Mouse (Mus musculus): Measurements from ENCODE around the gene Ticrr. TPM values are rescaled to one million over a fixed set of nuclear protein-coding genes. Genes with fewer than 3 reads are reported as not detected.
A peak's percentile ranks its signal among the peaks of the same experiment; 100 is the strongest.

Ticrr gene
- total and polyA plus RNA-seq, 3 experiments: 10.6 to 55.6 (median 23.8) TPM

DNA sequence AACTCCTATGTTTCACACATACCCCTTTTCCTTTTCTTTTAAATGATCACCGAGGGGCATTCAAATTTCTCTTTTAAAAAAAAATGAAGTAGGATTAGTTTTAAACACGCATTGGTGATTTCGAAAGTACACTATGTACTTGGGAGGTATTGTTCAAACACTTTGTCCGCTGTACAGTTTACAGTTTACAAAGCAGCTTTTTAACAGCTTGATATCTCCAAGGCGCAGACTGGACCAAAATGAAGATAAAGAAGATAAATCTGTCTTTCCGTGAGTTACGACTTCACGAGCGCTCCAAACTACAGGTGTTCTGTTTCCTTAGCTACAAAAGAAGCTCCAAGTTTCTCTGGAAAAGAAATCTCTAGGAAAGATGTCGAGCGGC is 82.3 kb downstream of the Ticrr start:
- Histone ChIP-seq H3K27me3 (ENCODE audit: control insufficient read depth in 1 of 2, insufficient read depth in 2 of 2, low read length in 2 of 2) (no peaks in the 10 kb centered on the region), H3K9ac (ENCODE audit: control insufficient read depth, low read depth, low read length, poor library complexity, severe bottlenecking) (peak overlapping the region; percentile 75), H3K9me3 (replicated peaks; ENCODE audit: insufficient read depth, low read length) (no peaks in the 10 kb centered on the region), H3K36me3 (ENCODE audit: control insufficient read depth in 1 of 2, insufficient read depth in 2 of 2, low read length in 2 of 2) (peaks cover 0 to 16% of the 10 kb centered on the region in 2 experiments; a peak in 2 of 4 replicates), H3K27ac (ENCODE audit: control insufficient read depth, low read depth, low read length) (peak overlapping the region; percentile 42), H3K79me2 (ENCODE audit: control insufficient read depth, insufficient read depth, low read length, poor library complexity) (peaks cover 4% of the 10 kb centered on the region; the same call in 1 of the 2 replicates), H3K4me1 (ENCODE audit: control insufficient read depth in 1 of 2, insufficient read depth in 2 of 2, low read length in 2 of 2) (peaks cover 0 to 22% of the 10 kb centered on the region in 2 experiments; a peak in 3 of 4 replicates), H3K4me3 (ENCODE audit: control insufficient read depth in 1 of 2, insufficient read depth in 1 of 2, low read depth in 2 of 2, low read length in 2 of 2) (peak overlapping the region; percentile 66 to 81)
- peak; percentile 53 for DNase-seq (ENCODE audit: low read depth, low spot score)
- TF ChIP-seq NELFE (IDR thresholded peaks at IDR 0.05; ENCODE audit: low read depth, low read length): no peak
- TF ChIP-seq RAD21 (IDR thresholded peaks at IDR 0.05; ENCODE audit: low read depth, low read length): no peak
- TF ChIP-seq ZKSCAN1 (IDR thresholded peaks at IDR 0.05; ENCODE audit: low read depth, low read length): no peak
- no peak for TF ChIP-seq UBTF (IDR thresholded peaks at IDR 0.05; ENCODE audit: borderline replicate concordance, insufficient read depth, low read depth, low read length)
- TF ChIP-seq CHD2 (IDR thresholded peaks at IDR 0.05; ENCODE audit: low read length): no peak
- no peak for TF ChIP-seq GABPA (IDR thresholded peaks at IDR 0.05; ENCODE audit: low read depth, low read length)
- TF ChIP-seq CTCF (IDR thresholded peaks at IDR 0.05 in 2 of 3, conservative IDR thresholded peaks at IDR 0.05 in 1 of 3; ENCODE audit: control insufficient read depth in 1 of 3, insufficient read depth in 1 of 3, low read depth in 2 of 3, low read length in 3 of 3, poor library complexity in 1 of 3, severe bottlenecking in 1 of 3): no peak
- TF ChIP-seq USF1 (IDR thresholded peaks at IDR 0.05; ENCODE audit: low read depth, low read length): no peak
- no peak for TF ChIP-seq E2F4 (IDR thresholded peaks at IDR 0.05; ENCODE audit: borderline replicate concordance, low read depth, low read length)
- TF ChIP-seq NRF1 (IDR thresholded peaks at IDR 0.05; ENCODE audit: insufficient read depth, low read depth, low read length, poor library complexity, severe bottlenecking): no peak
- TF ChIP-seq POLR2AphosphoS5 (IDR thresholded peaks at IDR 0.05; ENCODE audit: borderline replicate concordance, low read depth, low read length): no peak
- TF ChIP-seq JUND (IDR thresholded peaks at IDR 0.05; ENCODE audit: low read depth, low read length): no peak
- no peak for TF ChIP-seq MYC (IDR thresholded peaks at IDR 0.05; ENCODE audit: low read depth, low read length)
- TF ChIP-seq GATA1 (IDR thresholded peaks at IDR 0.05; ENCODE audit: low read depth, low read length): peak; percentile 89
- TF ChIP-seq MEF2A (IDR thresholded peaks at IDR 0.05; ENCODE audit: extremely low read depth, insufficient replicate concordance, low read depth, low read length, poor library complexity, severe bottlenecking): no peak
- no peak for TF ChIP-seq ZNF384 (IDR thresholded peaks at IDR 0.05; ENCODE audit: low read depth, low read length)
- no peak for TF ChIP-seq KAT2A (conservative IDR thresholded peaks at IDR 0.05; ENCODE audit: low read depth, low read length)
- 0 out of 2 replicates have a peak, but pooled peaks have one; percentile 46 for TF ChIP-seq RCOR1 (IDR thresholded peaks at IDR 0.05; ENCODE audit: low read depth, low read length)
- TF ChIP-seq ZMIZ1 (IDR thresholded peaks at IDR 0.05; ENCODE audit: low read depth, low read length): no peak
- TF ChIP-seq MAFK (IDR thresholded peaks at IDR 0.05; ENCODE audit: borderline replicate concordance, low read depth, low read length): no peak
- no peak for TF ChIP-seq ELF1 (IDR thresholded peaks at IDR 0.05; ENCODE audit: low read depth, low read length)
- TF ChIP-seq HCFC1 (IDR thresholded peaks at IDR 0.05; ENCODE audit: low read depth, low read length): no peak
- no peak for TF ChIP-seq MAZ (IDR thresholded peaks at IDR 0.05; ENCODE audit: low read depth, low read length)
- TF ChIP-seq CHD1 (IDR thresholded peaks at IDR 0.05; ENCODE audit: low read depth, low read length): no peak
- TF ChIP-seq BHLHE40 (IDR thresholded peaks at IDR 0.05; ENCODE audit: borderline replicate concordance, low read depth, low read length): no peak
- TF ChIP-seq SMC3 (IDR thresholded peaks at IDR 0.05; ENCODE audit: low read depth, low read length): no peak
- no peak for TF ChIP-seq USF2 (IDR thresholded peaks at IDR 0.05; ENCODE audit: borderline replicate concordance in 1 of 2, insufficient read depth in 1 of 2, low read depth in 1 of 2, low read length in 2 of 2)
- TF ChIP-seq MAX (IDR thresholded peaks at IDR 0.05; ENCODE audit: low read length): no peak
- no peak for TF ChIP-seq ZC3H11A (IDR thresholded peaks at IDR 0.05; ENCODE audit: low read depth, low read length)
- TF ChIP-seq POLR2AphosphoS2 (IDR thresholded peaks at IDR 0.05; ENCODE audit: low read length): no peak
- TF ChIP-seq MYB (IDR thresholded peaks at IDR 0.05; ENCODE audit: low read depth, low read length): peak; percentile 50; the same call in 1 of the 2 replicates
- TF ChIP-seq TAL1 (IDR thresholded peaks at IDR 0.05; ENCODE audit: low read length): peak; percentile 30; the same call in 1 of the 2 replicates
- no peak for TF ChIP-seq MXI1 (IDR thresholded peaks at IDR 0.05; ENCODE audit: low read depth, low read length)
- no peak for TF ChIP-seq TBP (IDR thresholded peaks at IDR 0.05; ENCODE audit: low read depth, low read length)
- peak; percentile 40; the same call in 1 of the 2 replicates for TF ChIP-seq SIN3A (IDR thresholded peaks at IDR 0.05; ENCODE audit: low read length)
- TF ChIP-seq POLR2A (IDR thresholded peaks at IDR 0.05; ENCODE audit: control insufficient read depth in 1 of 2, insufficient read depth in 1 of 2, low read depth in 1 of 2, low read length in 2 of 2, poor library complexity in 1 of 2): no peak
- TF ChIP-seq ETS1 (IDR thresholded peaks at IDR 0.05; ENCODE audit: low read depth, low read length): peak; percentile 78
- TF ChIP-seq EP300 (IDR thresholded peaks at IDR 0.05; ENCODE audit: low read depth in 1 of 2, low read length in 2 of 2): peak; percentile 70 to 81
